18 mouse cellular contexts compared by ENCODE assay signal in genomic region chr14:75045184-75045583, GRCm38 (mm10). TPM values are rescaled to one million over a fixed set of nuclear protein-coding genes. Genes with fewer than 3 reads are reported as not detected.
DNase-seq lines count a peak whose midpoint lies in the region; ATAC-seq and TF ChIP-seq lines count a peak whose summit lies in the region.
"Had no signal": no experiment of that assay in that cellular context is flagged by ENCODE, and none has a peak within 500 bp of the region (broad histone marks: within the 10 kb centered on the region; RNA-seq: fewer than 3 reads in every experiment).

No protein-coding gene starts in this region.

- DNase-seq in liver, adult 2 months (ENCODE audit: extremely low read depth, low read depth, low spot score), result peak; percentile 29
- DNase-seq in CD4-positive, CD25-positive, alpha-beta regulatory T cell, adult 2 months (ENCODE audit: low read depth, low spot score), result peak; percentile 20
- no peak for DNase-seq in midbrain, embryonic 11.5 days (ENCODE audit: low spot score, missing footprints)
- DNase-seq in layer of hippocampus, adult 9-11 months, result no peak
- DNase-seq: adrenal gland, postnatal 10 days; cerebellum, adult 11-12 months; heart, adult 2 months; kidney, postnatal 4 days; right cerebral cortex, postnatal 14 days; thymus, adult 18-20 months had no signal

- no peak for TF ChIP-seq CTCF in liver, adult 2 months (IDR thresholded peaks at IDR 0.05; ENCODE audit: low read depth, low read length)
- TF ChIP-seq CTCF in embryonic fibroblast, embryonic 13.5 days (IDR thresholded peaks at IDR 0.05; ENCODE audit: borderline replicate concordance, insufficient read depth, low read length), result no peak

- H3K9me3 ChIP-seq in liver, embryonic 12.5 days (replicated peaks), result no peaks in the 10 kb centered on the region
- no peaks in the 10 kb centered on the region for H3K9me3 ChIP-seq in midbrain, embryonic 11.5 days (ENCODE audit: control insufficient read depth, low read length)
- H3K9me3 ChIP-seq: intestine, embryonic 15.5 days; limb, embryonic 13.5 days; lung, embryonic 15.5 days had no signal

- no peaks in the 10 kb centered on the region for H3K79me2 ChIP-seq in liver, adult 2 months (ENCODE audit: control insufficient read depth, insufficient read depth, low read length)
- no peaks in the 10 kb centered on the region for H3K79me2 ChIP-seq in myocyte (ENCODE audit: control insufficient read depth, insufficient read depth)

- H3K9ac ChIP-seq in liver, adult 2 months (ENCODE audit: low read depth, low read length), result no peak overlapping the region
- no peak overlapping the region for H3K9ac ChIP-seq in liver, embryonic 12.5 days
- no peak overlapping the region for H3K9ac ChIP-seq in midbrain, embryonic 11.5 days (ENCODE audit: low read length)
- H3K9ac ChIP-seq: intestine, embryonic 15.5 days; limb, embryonic 13.5 days; lung, embryonic 15.5 days had no signal

- no peak overlapping the region for H3K4me3 ChIP-seq in liver, adult 2 months (ENCODE audit: insufficient read depth, low read depth, low read length)
- no peak overlapping the region for H3K4me3 ChIP-seq in liver, embryonic 12.5 days
- no peak overlapping the region for H3K4me3 ChIP-seq in embryonic fibroblast, embryonic 13.5 days (ENCODE audit: insufficient read depth, low read length)
- no peak overlapping the region for H3K4me3 ChIP-seq in myocyte
- H3K4me3 ChIP-seq in midbrain, embryonic 11.5 days (ENCODE audit: low read depth, low read length), result no peak overlapping the region
- H3K4me3 ChIP-seq: heart, adult 2 months; intestine, embryonic 15.5 days; limb, embryonic 13.5 days; lung, embryonic 15.5 days had no signal

- no peaks in the 10 kb centered on the region for H3K36me3 ChIP-seq in liver, adult 2 months (ENCODE audit: control insufficient read depth, insufficient read depth, low read length)
- H3K36me3 ChIP-seq in liver, embryonic 12.5 days, result no peaks in the 10 kb centered on the region
- no peaks in the 10 kb centered on the region for H3K36me3 ChIP-seq in myocyte (ENCODE audit: control insufficient read depth, insufficient read depth)
- no peaks in the 10 kb centered on the region for H3K36me3 ChIP-seq in midbrain, embryonic 11.5 days (ENCODE audit: control insufficient read depth, insufficient read depth, low read length)
- H3K36me3 ChIP-seq: intestine, embryonic 15.5 days; limb, embryonic 13.5 days; lung, embryonic 15.5 days had no signal

- TF ChIP-seq POLR2A in liver, adult 2 months (IDR thresholded peaks at IDR 0.05; ENCODE audit: extremely low read depth, insufficient read depth, low read length), result no peak
- no peak for TF ChIP-seq POLR2A in embryonic fibroblast, embryonic 13.5 days (IDR thresholded peaks at IDR 0.05; ENCODE audit: low read depth, low read length)
- no peak for TF ChIP-seq POLR2A in myocyte (IDR thresholded peaks at IDR 0.05; ENCODE audit: insufficient read length, low read depth)

- WGBS in liver, adult 2 months, result 64% methylated on average over 7 of the region's 7 CpGs
- 43% methylated on average over 7 of the region's 7 CpGs for WGBS in liver, embryonic 12.5 days (ENCODE audit: insufficient replicate concordance)
- WGBS in midbrain, embryonic 11.5 days, result 83% methylated on average over 7 of the region's 7 CpGs

- ATAC-seq in liver, embryonic 12.5 days, result no peak
- ATAC-seq in midbrain, embryonic 11.5 days (ENCODE audit: low FRiP score), result no peak
- no peak for ATAC-seq in megakaryocyte-erythroid progenitor cell, adult 5-6 weeks (replicated peaks; ENCODE audit: low FRiP score, low TSS enrichment, poor library complexity, severe bottlenecking)
- ATAC-seq: intestine, embryonic 15.5 days; midbrain, embryonic 16.5 days had no signal

- H3K4me2 ChIP-seq in liver, embryonic 12.5 days, result no peak overlapping the region
- H3K4me2 ChIP-seq in myocyte (ENCODE audit: low read depth), result peak overlapping the region; percentile 65
- no peak overlapping the region for H3K4me2 ChIP-seq in midbrain, embryonic 11.5 days
- H3K4me2 ChIP-seq: intestine, embryonic 15.5 days; limb, embryonic 13.5 days; lung, embryonic 15.5 days had no signal

- no peaks in the 10 kb centered on the region for H3K27me3 ChIP-seq in liver, adult 2 months (ENCODE audit: control insufficient read depth, insufficient read depth, low read length)
- no peaks in the 10 kb centered on the region for H3K27me3 ChIP-seq in liver, embryonic 12.5 days (replicated peaks)
- no peaks in the 10 kb centered on the region for H3K27me3 ChIP-seq in myocyte (ENCODE audit: control insufficient read depth, insufficient read depth, insufficient read length)
- no peaks in the 10 kb centered on the region for H3K27me3 ChIP-seq in midbrain, embryonic 11.5 days (ENCODE audit: control insufficient read depth, insufficient read depth, low read length)
- H3K27me3 ChIP-seq: intestine, embryonic 15.5 days; limb, embryonic 13.5 days; lung, embryonic 15.5 days had no signal

- peaks cover 2% of the 10 kb centered on the region; the same call in 1 of the 2 replicates for H3K4me1 ChIP-seq in liver, adult 2 months (ENCODE audit: control insufficient read depth, insufficient read depth, low read length)
- no peaks in the 10 kb centered on the region for H3K4me1 ChIP-seq in liver, embryonic 12.5 days
- peaks cover 4% of the 10 kb centered on the region; the same call in 1 of the 2 replicates for H3K4me1 ChIP-seq in embryonic fibroblast, embryonic 13.5 days (ENCODE audit: control insufficient read depth, insufficient read depth, low read length)
- no peaks in the 10 kb centered on the region for H3K4me1 ChIP-seq in midbrain, embryonic 11.5 days (ENCODE audit: control insufficient read depth, insufficient read depth, low read length)
- H3K4me1 ChIP-seq: intestine, embryonic 15.5 days; limb, embryonic 13.5 days; lung, embryonic 15.5 days had no signal

- H3K27ac ChIP-seq in liver, adult 2 months (replicated peaks; ENCODE audit: insufficient read depth, low read depth, low read length), result no peak overlapping the region
- H3K27ac ChIP-seq in liver, embryonic 12.5 days, result no peak overlapping the region
- H3K27ac ChIP-seq in embryonic fibroblast, embryonic 13.5 days (ENCODE audit: insufficient read depth, low read length), result peak overlapping the region; percentile 35; the same call in 1 of the 2 replicates
- no peak overlapping the region for H3K27ac ChIP-seq in midbrain, embryonic 11.5 days (ENCODE audit: low read depth, low read length)
- H3K27ac ChIP-seq: heart, adult 2 months; intestine, embryonic 15.5 days; limb, embryonic 13.5 days; lung, embryonic 15.5 days had no signal

- no peak overlapping the region for H3ac ChIP-seq in myocyte (ENCODE audit: control insufficient read depth, insufficient read length)

TF ChIP-seq in myocyte, 11 proteins besides CTCF, POLR2A, EP300 and RAD21:
- TF ChIP-seq TCF12 (IDR thresholded peaks at IDR 0.05; ENCODE audit: insufficient read depth, poor library complexity, severe bottlenecking), result no peak
- no peak for TF ChIP-seq SRF (IDR thresholded peaks at IDR 0.05; ENCODE audit: control insufficient read depth, insufficient read length, low read depth)
- TF ChIP-seq MYOD1 (IDR thresholded peaks at IDR 0.05; ENCODE audit: control insufficient read depth in 1 of 3, insufficient read length in 2 of 3, low read depth in 2 of 3), result no peak
- no peak for TF ChIP-seq POLR2AphosphoS2 (IDR thresholded peaks at IDR 0.05; ENCODE audit: insufficient read length, low read depth)
- no peak for TF ChIP-seq CEBPB (IDR thresholded peaks at IDR 0.05; ENCODE audit: insufficient read depth, poor library complexity, severe bottlenecking)
- TF ChIP-seq REST (IDR thresholded peaks at IDR 0.05; ENCODE audit: insufficient read depth, insufficient read length), result no peak

RNA-seq across cellular contexts. Expression of gene Rubcnl, which starts 29.4 kb away (rescaled TPM):
- total RNA-seq in liver, adult 2 months (2014; rRNA removed), result 0.54 and 1.1 TPM in 2 replicates
- polyA plus RNA-seq in liver, adult 2 months (2012; rRNA removed), result 0.15 and 0.21 TPM in 2 replicates
- 0.19 and 0.22 TPM in 2 replicates for polyA plus RNA-seq in liver, embryonic 12.5 days (2016; fragmentation: Nextera tagmentation; extraction: Ambion mirVana)
- polyA plus RNA-seq in embryonic fibroblast, embryonic 13.5 days (2011; ENCODE audit: insufficient read length, low read depth, missing spikeins), result 0.54 and 0.58 TPM in 2 replicates
- polyA plus RNA-seq in myocyte (2012; fragmentation: generic; extraction: Trizol), result 0.64 TPM
- polyA plus RNA-seq in midbrain, embryonic 11.5 days (2014; fragmentation: Nextera tagmentation; extraction: Ambion mirVana), result 0.19 and 0.36 TPM in 2 replicates
- 0.11 and 0.22 TPM in 2 replicates for total RNA-seq in megakaryocyte-erythroid progenitor cell, adult 5-6 weeks (2014; fragmentation: Nextera tagmentation)
- 0.34 TPM in 1 of 2 replicates, not detected in the other for total RNA-seq in megakaryocyte-erythroid progenitor cell, adult 5-6 weeks (2017)

Comparison
In these comparisons a context has a peak if more than half of its experiments do, and no peak if none do; other contexts are left out.
1. DNase-seq: peak in liver, adult 2 months (single experiment) and CD4-positive, CD25-positive, alpha-beta regulatory T cell, adult 2 months (single experiment); none in midbrain, embryonic 11.5 days (single experiment) and layer of hippocampus, adult 9-11 months (single experiment).